Mouse (Mus musculus): Measurements from ENCODE around the gene Actn2.

Actn2 gene

GRCm38 (mm10) chr13:12255911-12256705 lies 84.5 kb downstream of the Actn2 start:
- no peak for DNase-seq

- DNase-seq = no peak
Observed at GRCm38 (mm10) chr13:12250496-12250895, 90.1 kb downstream of the Actn2 start.

GRCm38 (mm10) chr13:12249195-12249898 lies 91.2 kb downstream of the Actn2 start:
- DNase-seq = no peak

- DNase-seq = no peak
Observed at GRCm38 (mm10) chr13:12245938-12246337, 94.6 kb downstream of the Actn2 start.

DNA sequence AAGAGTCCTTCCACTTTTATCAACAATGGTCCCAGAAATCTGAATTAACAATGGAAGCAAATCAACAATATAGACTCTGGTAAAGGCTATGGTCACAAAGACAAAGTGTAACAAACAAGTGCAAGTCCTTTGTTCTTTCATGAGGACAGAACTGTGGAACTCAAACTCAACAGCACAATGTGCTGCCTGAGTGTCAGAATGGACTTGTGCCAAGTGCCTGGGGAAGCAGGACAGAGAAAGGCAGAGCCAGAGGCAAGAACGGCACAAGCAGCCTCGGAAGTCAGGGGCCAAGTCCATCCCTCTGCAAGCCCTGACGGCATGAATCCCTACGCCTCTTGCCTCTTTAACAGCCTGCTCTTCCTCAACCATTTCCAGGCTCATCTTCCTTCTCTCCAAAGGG lies 96.6 kb downstream of the Actn2 start:
- no peak for DNase-seq

- no peak for DNase-seq
Observed at GRCm38 (mm10) chr13:12232141-12232540, 108.4 kb downstream of the Actn2 start.

DNA sequence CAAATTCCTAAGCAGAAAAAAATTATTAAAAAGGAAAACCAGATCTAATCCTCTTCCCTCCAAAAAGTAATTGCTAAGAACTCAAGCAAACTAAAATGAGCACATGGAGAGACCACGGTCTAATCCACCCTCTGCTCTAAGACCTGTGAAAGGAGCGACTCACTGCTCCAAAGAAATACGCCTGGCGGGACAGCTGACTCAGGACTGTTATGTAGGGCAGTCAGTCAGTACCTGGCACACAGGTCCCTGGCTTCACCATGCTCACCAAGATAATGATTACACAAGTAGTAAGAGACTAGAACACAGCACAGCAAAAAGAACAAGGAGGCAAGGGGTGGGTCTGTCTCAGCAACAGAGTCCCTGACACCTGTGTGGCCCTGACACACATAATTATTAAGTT lies 112.3 kb downstream of the Actn2 start:
- no peak for DNase-seq

GRCm38 (mm10) chr13:12227606-12228005 lies 113.0 kb downstream of the Actn2 start:
- no peak for DNase-seq
